Mouse (Mus musculus) c-Kit-positive CD71-positive TER-119-negative erythroid progenitor cells, embryonic 14.5 days (primary cell): ENCODE results near the gene Rgl1.

Experiments
- DNase-seq: peaks from one replicate; pipeline ENCODE4 v3.0.0-alpha.2; 2013; ENCODE audit warnings: low read depth

The Rgl1 gene

DNA sequence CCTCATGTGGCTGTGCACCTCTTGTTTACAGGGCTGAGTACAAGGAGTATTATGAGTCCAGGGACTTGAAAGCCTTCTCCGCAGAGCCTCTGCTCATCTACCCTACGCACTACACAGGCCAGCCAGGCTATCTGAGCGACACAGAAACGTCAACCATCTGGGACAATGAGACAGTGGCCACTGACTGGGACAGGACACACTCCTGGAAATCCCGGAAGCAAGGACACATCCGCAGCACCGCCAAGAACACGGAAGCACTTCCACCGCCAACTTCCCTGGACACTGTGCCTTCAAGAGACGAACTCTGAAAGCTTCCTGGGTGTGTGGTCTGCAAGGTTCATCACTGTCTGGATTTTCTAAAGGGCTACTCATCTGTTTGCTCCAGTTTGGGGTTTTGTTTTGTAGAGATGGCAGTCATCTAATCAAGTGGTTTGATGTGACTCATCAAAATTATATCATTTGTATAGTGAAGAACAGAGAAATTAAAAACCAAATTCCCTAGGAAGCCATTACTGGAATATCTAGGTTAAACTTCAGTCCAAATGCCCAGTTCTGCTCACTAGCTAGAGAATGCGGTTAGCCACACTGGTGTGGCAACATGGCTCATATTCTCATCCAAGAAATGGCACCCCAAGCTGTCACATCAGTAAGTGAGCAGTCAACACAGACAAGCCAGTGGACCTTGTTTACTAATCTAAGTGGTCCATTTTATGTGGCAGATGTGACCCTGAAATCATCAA, 257.5 kb downstream of the Rgl1 start:
- DNase-seq: no peak

DNA sequence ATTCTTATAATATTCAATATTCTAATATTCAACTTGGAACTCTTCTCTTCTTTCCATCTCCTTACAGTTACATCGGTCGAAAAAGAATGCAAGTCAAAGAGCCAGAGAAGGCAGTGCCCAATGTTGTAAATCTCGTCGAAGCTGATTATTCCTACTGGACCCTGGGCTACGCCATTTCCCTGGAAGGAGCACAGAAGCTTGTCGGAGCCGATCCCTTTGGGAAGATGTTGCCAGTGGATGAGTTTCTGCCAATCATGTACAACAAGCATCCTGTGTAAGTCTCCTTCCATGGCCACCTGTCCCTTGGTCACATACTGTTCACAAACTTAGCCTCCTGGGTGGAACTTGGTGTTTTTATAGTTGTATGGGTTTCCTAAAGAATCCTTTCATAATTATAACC, 259.4 kb downstream of the Rgl1 start:
- no peak for DNase-seq

DNA sequence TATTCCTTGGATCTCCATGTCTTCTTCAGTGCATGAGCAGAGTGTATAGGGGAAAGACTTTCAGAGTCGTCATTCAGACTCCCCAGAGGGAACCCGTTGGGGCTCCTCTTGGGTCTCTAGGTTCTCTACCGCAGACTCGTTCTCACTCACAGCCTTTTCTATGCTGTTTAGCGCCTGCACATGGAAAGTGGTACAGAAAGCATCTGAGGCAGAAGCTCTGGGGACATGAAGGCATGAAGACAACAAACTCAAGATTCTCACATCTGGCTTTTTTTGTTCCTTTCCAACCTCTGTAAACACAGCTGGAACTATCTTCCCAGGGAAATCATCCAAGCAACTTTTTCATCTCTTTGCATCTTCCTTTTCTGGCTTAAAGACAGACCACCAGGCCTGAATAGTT, 260.0 kb downstream of the Rgl1 start:
- DNase-seq: no peak

DNA sequence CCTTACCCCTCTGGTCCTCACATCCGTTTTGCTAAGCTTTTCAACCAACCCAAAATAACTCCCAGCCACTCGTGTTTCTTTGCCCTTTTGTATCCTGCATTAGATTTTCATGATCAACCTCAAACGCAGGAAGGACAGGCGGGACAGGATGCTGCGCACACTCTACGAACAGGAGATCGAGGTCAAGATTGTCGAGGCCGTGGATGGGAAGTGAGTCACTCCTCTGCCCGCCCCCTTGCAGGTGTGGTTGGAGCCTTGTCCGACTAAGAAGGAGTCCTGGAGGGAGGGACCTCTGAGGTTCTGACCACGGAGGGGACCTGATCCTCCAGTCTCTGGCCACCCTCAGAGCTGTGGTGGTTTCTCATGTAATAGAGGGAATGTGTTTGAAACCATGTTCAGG, 266.3 kb downstream of the Rgl1 start:
- no peak for DNase-seq

DNA sequence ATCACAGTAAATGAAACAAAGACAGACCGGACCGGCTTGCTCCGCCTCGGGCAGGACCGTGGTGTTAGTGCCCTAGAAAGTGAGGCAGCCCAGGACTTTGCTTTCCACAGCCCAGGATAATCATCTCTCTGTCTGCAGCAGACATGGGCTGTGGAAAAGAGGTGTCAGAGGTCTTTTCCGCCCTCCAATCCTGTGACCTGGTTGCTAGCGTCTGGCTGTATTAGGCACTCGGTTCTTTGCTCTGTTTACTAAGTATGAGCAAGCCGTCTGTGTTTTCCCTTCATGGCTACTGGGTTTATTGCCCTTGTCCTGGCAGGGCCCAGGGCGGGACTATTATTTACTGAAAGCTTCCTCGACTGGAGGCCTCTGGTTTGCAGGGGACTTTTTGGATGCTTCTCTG, 268.6 kb downstream of the Rgl1 start:
- DNase-seq: no peak

DNA sequence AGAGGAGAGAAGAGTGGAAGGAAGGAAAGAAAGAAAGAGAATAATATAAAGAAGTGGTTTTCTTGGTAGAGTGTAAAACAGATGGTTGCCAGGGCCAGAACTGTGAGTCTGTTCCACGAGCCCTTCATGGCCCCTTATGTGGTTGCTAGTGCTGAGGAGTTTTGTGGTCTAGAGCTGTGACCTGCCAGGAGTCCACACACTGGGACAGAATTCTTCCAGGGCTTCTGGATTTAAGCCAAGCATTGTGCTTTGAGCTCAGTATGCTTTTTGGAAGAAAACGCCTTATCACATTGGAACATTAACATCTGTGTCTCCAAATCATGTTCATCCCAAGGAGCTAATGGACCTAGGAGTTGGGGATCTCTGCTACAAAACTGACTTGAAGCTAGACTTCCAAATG, 269.3 kb downstream of the Rgl1 start:
- no peak for DNase-seq

DNA sequence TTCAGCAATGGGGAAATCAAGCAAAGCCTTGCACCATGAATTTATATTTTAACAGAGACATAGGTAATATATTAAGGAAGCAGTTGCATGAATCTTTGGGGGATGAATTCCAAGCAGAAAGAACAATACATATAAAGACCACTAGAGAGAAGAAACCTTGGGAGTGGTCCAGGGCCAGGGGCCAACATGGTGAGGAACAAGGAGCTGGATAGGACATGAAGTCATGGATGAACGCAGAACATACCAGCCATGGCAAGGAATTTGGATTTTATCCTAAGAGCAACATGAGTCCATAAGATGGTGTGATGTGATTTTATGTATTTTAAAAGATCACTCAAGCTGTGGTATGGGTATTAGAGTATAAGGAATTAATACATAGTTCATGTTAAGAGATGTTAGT, 273.9 kb downstream of the Rgl1 start:
- DNase-seq: no peak

DNA sequence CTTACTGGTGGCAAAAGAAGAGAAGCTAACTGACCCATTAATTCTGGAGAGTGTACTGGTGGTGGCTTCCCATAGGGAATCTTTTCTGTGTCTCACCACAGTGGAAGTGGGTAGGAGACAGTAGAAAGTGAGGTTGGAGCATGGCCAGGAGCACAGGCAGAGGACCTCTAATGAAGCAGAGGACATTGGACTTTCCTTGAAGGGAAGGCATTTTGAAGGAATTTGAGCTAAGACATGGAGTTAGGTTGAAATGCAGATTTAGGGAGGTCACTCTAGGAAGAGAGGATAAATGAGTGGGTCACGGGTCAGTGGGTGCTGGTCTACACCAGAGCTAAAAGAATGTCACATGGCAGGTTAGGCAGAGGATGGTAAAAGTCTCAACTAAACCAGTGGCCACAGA, 275.3 kb downstream of the Rgl1 start:
- DNase-seq: no peak

DNA sequence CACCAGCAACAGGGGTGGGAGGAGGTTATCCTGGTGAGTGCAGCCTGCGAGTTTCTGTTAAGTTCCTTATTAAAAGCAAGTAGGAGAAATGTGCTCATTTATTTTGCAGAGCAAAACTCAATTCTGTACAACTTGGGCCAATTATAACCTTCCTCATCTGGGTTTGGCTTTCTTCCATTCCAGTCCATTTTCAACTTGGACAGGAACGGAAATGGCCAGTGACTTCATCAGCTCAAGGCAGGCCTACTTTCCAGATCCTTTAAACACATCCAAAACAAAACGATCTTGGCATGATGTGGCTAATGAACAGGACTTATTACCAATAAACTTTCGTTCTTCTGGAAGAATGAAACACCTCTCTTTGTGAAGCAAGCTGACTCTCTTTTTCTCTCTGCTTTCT, 290.0 kb downstream of the Rgl1 start:
- no peak for DNase-seq

DNA sequence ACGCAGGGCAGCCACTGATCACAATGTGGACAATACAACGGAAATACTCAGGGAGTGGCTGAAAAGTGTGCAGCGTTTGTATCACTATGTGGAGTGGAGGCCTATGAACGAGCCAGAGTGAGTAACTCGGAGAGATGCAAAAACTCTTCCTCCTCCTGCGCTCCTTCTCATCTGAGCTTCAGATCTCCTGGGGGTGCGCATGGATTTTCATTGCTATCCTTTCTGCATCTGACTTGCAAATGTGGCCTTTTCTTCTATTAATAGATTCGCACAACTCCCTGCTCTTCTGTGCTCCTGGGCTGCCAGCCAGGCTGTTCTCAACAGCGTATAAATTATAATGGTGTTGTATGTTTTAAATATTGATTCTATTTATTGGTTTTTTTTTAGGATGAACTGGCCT, 297.7 kb downstream of the Rgl1 start:
- no peak for DNase-seq
